Mouse (Mus musculus): ENCODE results near the gene Raf1. TPM values are rescaled to one million over a fixed set of nuclear protein-coding genes. Genes with fewer than 3 reads are reported as not detected.

Gene Raf1
- polyA plus RNA-seq, 1 experiment from 2014 or later = 137 TPM

DNA sequence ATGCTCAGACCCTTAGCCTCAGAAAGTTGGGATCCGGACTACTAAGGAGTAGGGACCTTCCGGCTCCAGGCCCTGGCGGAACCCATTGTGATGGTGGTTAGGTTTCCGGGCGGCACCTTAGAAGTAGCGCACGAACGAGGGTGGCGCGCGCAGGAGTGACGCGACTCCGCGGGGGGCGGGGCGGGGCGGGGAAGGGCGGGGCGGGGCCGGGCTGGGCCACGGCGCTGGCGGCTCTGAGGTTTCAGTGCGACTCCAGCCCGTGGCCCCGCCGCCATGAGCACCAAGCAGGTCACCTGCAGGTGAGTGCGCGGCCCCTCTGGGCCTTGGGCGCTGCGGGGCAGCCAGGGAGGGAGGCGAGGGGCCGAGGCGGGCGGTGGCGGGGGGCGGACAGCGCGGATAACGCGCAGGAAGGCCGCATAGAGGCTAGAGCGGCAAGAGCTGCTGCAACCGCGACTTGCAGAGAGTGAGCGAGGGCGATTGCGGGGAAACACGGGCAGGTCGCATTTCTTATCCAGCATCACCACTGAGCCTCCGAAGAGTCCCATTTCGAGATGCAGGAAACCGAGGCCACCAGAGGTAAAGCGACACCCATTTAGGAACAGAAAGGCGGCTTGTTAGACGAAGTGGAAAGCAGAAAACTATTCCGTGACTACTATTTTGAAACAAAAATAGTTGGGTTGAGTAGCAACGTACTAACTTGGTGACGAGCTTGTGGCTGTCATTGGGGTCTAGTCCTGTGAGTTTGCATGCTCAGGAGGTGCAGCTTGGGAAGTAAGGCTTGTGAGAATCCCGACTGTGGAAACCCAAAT lies 74.5 kb downstream of the Raf1 start, which contains the start of gene Mkrn2:
Mkrn2 (plus strand) TSS at position 188 of the 809 bp plus-strand sequence.
- H3K27ac ChIP-seq = peak within 1 kb of the TSS; percentile 69
- H3K4me3 ChIP-seq = peak within 1 kb of the TSS; percentile 82
- H3K27me3 ChIP-seq = no peaks in the 10 kb centered on the region
- H3K36me3 ChIP-seq (ENCODE audit: poor library complexity, severe bottlenecking) = no peaks in the 10 kb centered on the region
- peak within 1 kb of the TSS; percentile 86 for H3K9ac ChIP-seq
- H3K4me2 ChIP-seq = peak within 1 kb of the TSS; percentile 77
- H3K4me1 ChIP-seq = peaks cover 11% of the 10 kb centered on the region
- peak; percentile 96 for ATAC-seq
- WGBS = under 1% methylated on average over 49 of the region's 61 CpGs
- H3K9me3 ChIP-seq (replicated peaks) = no peaks in the 10 kb centered on the region

DNA sequence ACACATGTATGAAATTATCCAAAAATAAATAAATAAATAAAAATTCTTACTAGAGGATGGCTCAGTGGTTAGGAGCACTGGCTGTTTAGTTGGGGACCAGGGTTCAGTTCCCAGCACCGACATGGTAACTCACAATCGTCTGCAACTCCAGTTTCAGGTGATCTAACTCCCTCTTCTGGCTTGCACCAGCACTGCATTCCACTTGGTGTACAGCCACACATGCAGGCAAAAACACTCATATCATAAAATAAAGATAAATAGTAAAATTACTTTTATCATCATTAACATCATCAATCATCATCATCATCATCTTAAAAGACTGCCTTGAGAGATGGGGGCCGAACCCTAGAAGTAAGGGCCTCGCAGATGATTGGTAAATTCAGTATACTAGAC lies 75.1 kb downstream of the Raf1 start:
- peaks cover 11% of the 10 kb centered on the region for H3K4me1 ChIP-seq
- peak; percentile 25; the same call in 1 of the 2 replicates for ATAC-seq
- no peaks in the 10 kb centered on the region for H3K27me3 ChIP-seq
- H3K27ac ChIP-seq = no peak overlapping the region
- H3K36me3 ChIP-seq (ENCODE audit: poor library complexity, severe bottlenecking) = no peaks in the 10 kb centered on the region
- no peaks in the 10 kb centered on the region for H3K9me3 ChIP-seq (replicated peaks)
- WGBS = 64% methylated on average over 4 of the region's 4 CpGs
- no peak overlapping the region for H3K9ac ChIP-seq
- peak overlapping the region; percentile 77 for H3K4me2 ChIP-seq
- peak overlapping the region; percentile 82 for H3K4me3 ChIP-seq

DNA sequence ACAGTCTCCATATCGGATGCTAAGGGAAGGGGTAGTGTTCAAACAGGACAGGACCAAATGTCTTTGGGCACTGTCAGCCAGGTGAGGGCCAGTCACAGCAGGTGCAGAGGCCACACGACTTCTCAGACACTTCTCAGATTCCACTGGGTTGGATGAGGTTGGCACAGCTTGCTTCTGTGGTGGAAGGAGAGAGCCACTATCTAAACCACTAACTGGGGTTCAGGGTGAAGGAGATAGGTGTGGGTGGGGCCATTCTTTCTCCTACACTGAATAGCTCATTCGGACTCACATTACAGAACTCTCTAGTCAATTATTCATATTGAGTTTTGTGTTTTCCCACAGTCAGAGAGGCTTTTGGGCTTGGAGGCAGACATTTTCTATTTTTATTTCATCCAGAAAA lies 80.8 kb downstream of the Raf1 start:
- Histone ChIP-seq H3K4me1 (no peaks in the 10 kb centered on the region), H3K27ac (no peak overlapping the region), H3K4me2 (no peak overlapping the region), H3K9ac (no peak overlapping the region), H3K27me3 (no peaks in the 10 kb centered on the region), H3K4me3 (no peak overlapping the region), H3K36me3 (ENCODE audit: poor library complexity, severe bottlenecking) (no peaks in the 10 kb centered on the region), H3K9me3 (replicated peaks) (no peaks in the 10 kb centered on the region)
- no peak for ATAC-seq
- WGBS = 65% methylated on average over 3 of the region's 3 CpGs

DNA sequence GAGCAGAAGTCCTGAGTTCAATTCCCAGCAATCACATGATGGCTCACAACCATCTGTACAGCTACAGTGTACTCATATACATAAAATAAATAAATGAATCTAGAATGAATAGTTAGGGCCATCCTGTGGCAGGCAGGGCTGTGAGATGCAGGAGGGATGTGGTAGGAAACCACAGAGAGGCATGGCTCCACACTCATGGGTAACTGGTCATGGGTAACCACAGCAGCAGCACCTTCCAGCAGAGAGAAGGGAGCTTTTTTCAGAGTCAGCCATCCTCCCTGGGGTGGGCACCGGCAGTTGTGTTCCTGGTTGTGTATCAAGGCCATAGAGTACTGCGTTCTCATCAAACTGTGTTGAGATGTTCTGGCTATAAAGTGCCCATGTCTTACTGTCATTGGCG lies 82.0 kb downstream of the Raf1 start:
- no peak for ATAC-seq
- 75% methylated on average over 3 of the region's 3 CpGs for WGBS
- no peaks in the 10 kb centered on the region for H3K36me3 ChIP-seq (ENCODE audit: poor library complexity, severe bottlenecking)
- H3K4me2 ChIP-seq = no peak overlapping the region
- H3K27me3 ChIP-seq = no peaks in the 10 kb centered on the region
- no peak overlapping the region for H3K4me3 ChIP-seq
- H3K27ac ChIP-seq = no peak overlapping the region
- no peak overlapping the region for H3K9ac ChIP-seq
- no peaks in the 10 kb centered on the region for H3K4me1 ChIP-seq
- no peaks in the 10 kb centered on the region for H3K9me3 ChIP-seq (replicated peaks)

DNA sequence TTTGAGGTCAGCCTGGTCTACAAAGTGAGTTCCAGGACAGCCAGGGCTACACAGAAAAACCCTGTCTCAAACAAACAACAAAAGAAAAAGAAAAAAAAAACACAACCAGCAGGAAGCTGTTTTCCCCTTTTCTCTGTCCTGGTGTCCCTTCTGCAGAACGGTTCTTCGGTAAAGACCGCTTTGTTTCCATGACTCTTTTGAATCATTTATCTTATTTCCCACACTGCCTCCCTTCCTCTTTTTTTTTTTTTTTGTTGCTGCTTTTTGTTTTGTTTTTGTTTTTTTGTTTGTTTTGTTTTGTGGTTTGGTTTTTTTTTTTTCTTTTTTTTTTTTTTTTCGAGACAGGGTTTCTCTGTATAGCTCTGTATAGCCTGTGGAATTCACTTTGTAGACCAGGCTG lies 83.2 kb downstream of the Raf1 start:
- Histone ChIP-seq H3K4me2 (no peak overlapping the region), H3K9ac (no peak overlapping the region), H3K4me1 (no peaks in the 10 kb centered on the region), H3K36me3 (ENCODE audit: poor library complexity, severe bottlenecking) (no peaks in the 10 kb centered on the region), H3K9me3 (replicated peaks) (no peaks in the 10 kb centered on the region), H3K4me3 (no peak overlapping the region), H3K27ac (no peak overlapping the region), H3K27me3 (no peaks in the 10 kb centered on the region)
- ATAC-seq = no peak
- WGBS = 83% methylated on average over 4 of the region's 4 CpGs

DNA sequence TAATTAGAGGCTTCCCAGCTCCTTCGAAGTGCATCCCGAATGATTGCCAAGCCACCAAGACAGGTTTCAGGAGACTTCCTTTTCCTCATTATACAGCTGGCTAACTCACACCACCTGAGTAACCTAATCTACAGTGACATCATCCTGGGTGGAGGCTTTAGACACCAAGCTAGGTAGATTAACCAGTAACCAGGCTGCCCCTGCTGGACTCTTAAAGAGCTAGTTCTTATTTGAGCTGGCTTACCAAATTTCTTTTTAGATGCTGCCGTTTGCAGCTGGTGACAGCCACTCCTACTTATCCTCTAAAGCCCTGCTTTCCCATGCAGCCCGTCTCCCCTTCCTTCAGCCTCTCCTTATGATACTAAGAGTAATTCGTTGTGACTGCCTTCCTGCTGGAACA lies 84.0 kb downstream of the Raf1 start, which contains the start of gene Mkrn2os:
Mkrn2os (minus strand) TSS at position 119 of the 400 bp plus-strand sequence.
- Histone ChIP-seq H3K4me2 (no peak within 1 kb of the TSS), H3K27me3 (no peaks in the 10 kb centered on the region), H3K36me3 (ENCODE audit: poor library complexity, severe bottlenecking) (no peaks in the 10 kb centered on the region), H3K9me3 (replicated peaks) (no peaks in the 10 kb centered on the region), H3K9ac (no peak within 1 kb of the TSS), H3K27ac (no peak within 1 kb of the TSS), H3K4me1 (no peaks in the 10 kb centered on the region), H3K4me3 (no peak within 1 kb of the TSS)
- WGBS = 69% methylated on average over 5 of the region's 5 CpGs
- no peak for ATAC-seq

DNA sequence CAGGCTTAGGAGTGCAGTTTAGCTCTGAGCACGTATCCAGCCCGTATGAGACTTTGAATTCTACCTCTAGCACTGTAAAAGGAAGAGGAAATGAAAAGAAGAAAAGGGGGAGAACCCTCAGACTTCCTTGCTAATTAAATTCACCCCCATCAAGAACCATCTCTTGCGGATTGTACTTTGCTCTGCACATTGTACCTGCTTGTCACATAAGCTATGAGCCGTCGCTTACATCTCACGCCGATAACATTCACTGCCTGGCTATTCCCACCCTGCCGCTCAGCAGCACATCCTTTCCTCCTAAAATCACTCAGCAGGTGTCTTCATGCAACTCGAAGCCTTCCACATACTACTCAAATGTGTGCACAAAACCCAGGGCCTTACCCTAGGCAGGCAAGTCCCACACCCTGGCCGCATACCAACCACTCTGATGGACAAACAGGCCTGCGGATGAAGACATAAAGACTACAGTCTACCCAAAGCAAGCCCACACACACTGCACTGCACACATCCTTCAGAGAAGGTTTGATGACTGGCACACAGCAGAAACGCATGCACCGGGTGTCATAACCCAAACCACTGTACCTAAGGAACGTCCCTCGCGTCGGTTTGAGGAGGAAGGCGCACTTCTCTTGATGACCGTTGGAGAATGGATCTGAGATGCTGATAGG lies 84.6 kb downstream of the Raf1 start:
- Histone ChIP-seq H3K9ac (no peak overlapping the region), H3K9me3 (replicated peaks) (no peaks in the 10 kb centered on the region), H3K4me1 (no peaks in the 10 kb centered on the region), H3K27me3 (no peaks in the 10 kb centered on the region), H3K4me3 (no peak overlapping the region), H3K4me2 (no peak overlapping the region), H3K36me3 (ENCODE audit: poor library complexity, severe bottlenecking) (no peaks in the 10 kb centered on the region), H3K27ac (no peak overlapping the region)
- no peak for ATAC-seq
- WGBS = 90% methylated on average over 19 of the region's 19 CpGs

DNA sequence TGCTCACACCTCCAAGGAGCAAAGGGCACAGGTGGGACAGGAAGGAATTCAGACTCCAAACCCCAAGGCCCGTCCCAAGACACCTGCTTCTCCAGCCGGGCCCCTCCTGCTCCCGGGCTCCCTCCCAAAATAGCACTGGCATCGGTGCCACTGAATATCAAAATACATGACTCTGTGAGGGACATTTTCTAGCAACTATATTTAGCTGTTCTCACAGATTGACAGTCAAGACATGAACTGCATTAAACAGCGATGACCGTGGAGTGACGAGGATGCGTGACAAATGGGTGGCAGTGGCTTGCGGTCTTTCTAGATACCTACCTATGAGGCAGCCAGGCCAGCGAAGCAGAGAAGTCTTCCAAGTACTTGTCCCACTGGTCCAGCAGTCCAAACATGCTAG lies 90.1 kb downstream of the Raf1 start:
- H3K9ac ChIP-seq = no peak overlapping the region
- no peak for ATAC-seq
- no peak overlapping the region for H3K4me2 ChIP-seq
- WGBS = 90% methylated on average over 10 of the region's 10 CpGs
- no peak overlapping the region for H3K4me3 ChIP-seq
- no peaks in the 10 kb centered on the region for H3K27me3 ChIP-seq
- H3K9me3 ChIP-seq (replicated peaks) = no peaks in the 10 kb centered on the region
- H3K4me1 ChIP-seq = no peaks in the 10 kb centered on the region
- no peak overlapping the region for H3K27ac ChIP-seq
- H3K36me3 ChIP-seq (ENCODE audit: poor library complexity, severe bottlenecking) = peaks cover 6% of the 10 kb centered on the region; the same call in 1 of the 2 replicates

DNA sequence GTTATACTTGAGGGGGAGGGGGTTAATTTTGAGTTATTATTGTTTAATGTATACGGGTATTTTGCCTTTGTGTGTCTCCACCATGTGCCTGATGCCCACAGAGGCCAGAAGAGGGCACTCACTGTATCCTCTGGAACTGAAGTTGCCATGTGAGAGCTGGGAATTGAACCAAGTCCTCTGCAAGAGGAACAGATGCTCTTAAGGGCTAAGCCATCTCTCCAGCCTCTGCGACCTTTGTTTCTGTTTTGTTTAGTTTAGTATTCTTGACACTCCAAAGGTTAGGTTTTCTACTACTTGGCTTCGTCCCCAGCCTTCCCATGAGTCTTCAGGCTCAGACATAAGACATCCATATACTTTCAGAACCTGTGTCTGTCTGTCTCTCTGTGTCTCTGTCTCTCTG lies 92.3 kb downstream of the Raf1 start:
- Histone ChIP-seq H3K4me2 (no peak overlapping the region), H3K27me3 (no peaks in the 10 kb centered on the region), H3K9ac (no peak overlapping the region), H3K4me3 (no peak overlapping the region), H3K4me1 (no peaks in the 10 kb centered on the region), H3K27ac (no peak overlapping the region), H3K9me3 (replicated peaks) (no peaks in the 10 kb centered on the region), H3K36me3 (ENCODE audit: poor library complexity, severe bottlenecking) (peaks cover 24% of the 10 kb centered on the region)
- no peak for ATAC-seq
- WGBS = 71% methylated on average over 3 of the region's 3 CpGs

DNA sequence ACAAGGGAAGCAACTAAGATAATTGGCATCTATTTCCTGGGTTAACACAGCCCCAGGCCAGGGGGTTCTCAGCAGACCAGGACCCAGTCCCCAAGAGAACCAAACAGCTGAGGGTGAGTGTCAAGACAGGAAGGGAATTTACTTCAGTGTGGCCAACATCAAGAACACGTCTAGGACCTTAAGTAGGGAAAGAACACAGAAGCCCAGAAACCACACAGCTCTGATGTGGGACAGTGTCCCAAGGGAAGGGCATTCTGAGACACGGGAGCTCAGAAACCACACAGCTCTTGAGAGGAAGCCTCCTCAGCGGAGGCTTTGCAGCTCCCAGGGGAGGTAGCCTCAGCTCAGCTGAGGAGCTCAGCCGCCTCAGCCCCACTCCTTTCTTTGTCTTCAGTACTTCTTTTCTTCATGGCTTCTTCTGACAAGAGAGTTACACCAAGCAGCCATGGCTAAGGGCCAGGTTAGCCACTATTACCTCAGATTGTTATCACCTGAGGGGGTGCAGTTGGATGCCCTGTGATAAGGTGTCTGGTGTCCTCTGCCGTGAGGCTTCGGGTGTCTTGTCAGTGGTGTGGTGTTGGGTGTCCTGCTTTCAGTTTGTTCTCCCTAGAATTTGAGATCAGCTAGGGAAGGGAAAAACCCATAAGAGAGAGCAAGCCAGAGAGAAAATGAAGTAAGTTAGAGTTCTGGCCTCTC lies 92.9 kb downstream of the Raf1 start:
- Histone ChIP-seq H3K9ac (no peak overlapping the region), H3K27ac (no peak overlapping the region), H3K4me2 (no peak overlapping the region), H3K4me3 (no peak overlapping the region), H3K4me1 (no peaks in the 10 kb centered on the region), H3K27me3 (no peaks in the 10 kb centered on the region), H3K36me3 (ENCODE audit: poor library complexity, severe bottlenecking) (peaks cover 30% of the 10 kb centered on the region), H3K9me3 (replicated peaks) (no peaks in the 10 kb centered on the region)
- 82% methylated on average over 6 of the region's 6 CpGs for WGBS
- no peak for ATAC-seq

DNA sequence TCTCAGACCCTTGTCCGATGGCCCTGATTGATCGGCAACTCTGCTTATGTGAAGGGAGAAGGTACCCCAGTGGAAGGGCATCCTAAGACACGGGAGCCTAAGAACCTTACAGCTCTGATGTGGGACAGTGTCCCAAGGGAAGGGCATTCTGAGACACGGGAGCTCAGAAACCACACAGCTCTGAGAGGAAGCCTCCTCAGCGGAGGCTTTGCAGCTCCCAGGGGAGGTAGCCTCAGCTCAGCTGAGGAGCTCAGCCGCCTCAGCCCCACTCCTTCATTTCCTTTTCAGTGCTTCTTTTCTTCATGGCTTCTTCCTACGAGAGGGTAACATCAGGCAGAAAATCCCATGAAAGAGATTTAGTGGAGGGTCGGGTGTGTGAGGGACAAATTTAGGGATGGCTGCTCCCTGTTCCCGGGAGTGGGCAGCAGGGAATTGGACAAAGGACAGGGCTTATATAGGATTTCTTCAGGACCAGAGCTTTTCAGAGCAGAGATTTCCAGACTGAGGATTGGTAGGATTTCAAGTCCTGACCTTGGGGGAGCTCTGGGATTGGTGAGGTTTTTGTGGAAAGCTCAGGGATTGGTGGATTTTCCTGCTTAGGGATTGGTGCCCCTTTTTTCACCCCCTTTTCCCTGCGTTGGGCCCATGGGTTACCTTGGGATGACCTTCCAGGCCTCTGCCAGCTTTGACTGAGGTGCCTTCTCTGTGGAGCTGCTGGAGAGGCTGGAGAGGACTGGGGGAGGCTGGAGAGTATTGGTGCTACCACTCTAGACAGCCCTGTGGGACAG lies 93.9 kb downstream of the Raf1 start:
- WGBS = 84% methylated on average over 10 of the region's 10 CpGs
- H3K9me3 ChIP-seq (replicated peaks) = no peaks in the 10 kb centered on the region
- no peak overlapping the region for H3K4me3 ChIP-seq
- H3K27ac ChIP-seq = no peak overlapping the region
- H3K9ac ChIP-seq = no peak overlapping the region
- no peak overlapping the region for H3K4me2 ChIP-seq
- ATAC-seq = no peak
- H3K4me1 ChIP-seq = no peaks in the 10 kb centered on the region
- H3K27me3 ChIP-seq = no peaks in the 10 kb centered on the region
- H3K36me3 ChIP-seq (ENCODE audit: poor library complexity, severe bottlenecking) = peaks cover 41% of the 10 kb centered on the region
